ENCODE assay signal across 25 mouse cellular contexts in genomic region chr19:40088381-40088780, GRCm38 (mm10). TPM values are rescaled to one million over a fixed set of nuclear protein-coding genes. Genes with fewer than 3 reads are reported as not detected.
"Had no signal": no experiment of that assay in that cellular context is flagged by ENCODE, and none has a peak within 500 bp of the region (broad histone marks: within the 10 kb centered on the region; RNA-seq: fewer than 3 reads in every experiment).

No protein-coding gene starts in this region.

- H3K9ac ChIP-seq: neural tube, embryonic 13.5 days; neural tube, embryonic 15.5 days; stomach, embryonic 15.5 days had no signal

- H3K4me1 ChIP-seq: neural tube, embryonic 13.5 days; neural tube, embryonic 15.5 days; stomach, embryonic 15.5 days had no signal

- DNase-seq: retina, postnatal 1 day; right cerebral cortex, adult 18-20 months; right cerebral cortex, postnatal 14 days; right cerebral cortex, postnatal 25 days; right cerebral cortex, postnatal 4 days; spleen, adult 18-20 months; thymus, adult 18-20 months; thymus, adult 2 months; thymus, postnatal 14 days; thymus, postnatal 25 days; thymus, postnatal 36 days; thymus, postnatal 4 days had no signal

- H3K4me3 ChIP-seq: neural tube, embryonic 13.5 days; neural tube, embryonic 15.5 days; stomach, embryonic 15.5 days had no signal

- H3K27ac ChIP-seq: neural tube, embryonic 13.5 days; neural tube, embryonic 15.5 days; stomach, embryonic 15.5 days; stomach, postnatal 0 days had no signal

- H3K9me3 ChIP-seq: neural tube, embryonic 13.5 days; neural tube, embryonic 15.5 days; stomach, embryonic 15.5 days had no signal

- H3K27me3 ChIP-seq: neural tube, embryonic 13.5 days; neural tube, embryonic 15.5 days; stomach, embryonic 15.5 days had no signal

- H3K36me3 ChIP-seq: neural tube, embryonic 13.5 days; neural tube, embryonic 15.5 days; stomach, embryonic 15.5 days had no signal

- H3K4me2 ChIP-seq: neural tube, embryonic 13.5 days; neural tube, embryonic 15.5 days; stomach, embryonic 15.5 days had no signal

RNA-seq across cellular contexts. Expression of gene Cyp2c50, which starts 1.1 kb away (rescaled TPM):
- total RNA-seq: neutrophil, adult 5-6 weeks had no signal
- polyA plus RNA-seq: neural tube, embryonic 13.5 days; neural tube, embryonic 14.5 days; neural tube, embryonic 15.5 days; small intestine, adult 2 months; spleen, adult 2 months; stomach, embryonic 14.5 days; stomach, embryonic 15.5 days; stomach, embryonic 16.5 days; stomach, postnatal 0 days; testis, adult 2 months; thymus, adult 2 months; thymus, postnatal 0 days; urinary bladder, adult 2 months had no signal

RNA-seq across cellular contexts. Expression of gene Cyp2c54, which starts 14.8 kb away (rescaled TPM):
- total RNA-seq: neutrophil, adult 5-6 weeks had no signal
- polyA plus RNA-seq: neural tube, embryonic 13.5 days; neural tube, embryonic 14.5 days; neural tube, embryonic 15.5 days; small intestine, adult 2 months; spleen, adult 2 months; stomach, embryonic 14.5 days; stomach, embryonic 15.5 days; stomach, embryonic 16.5 days; stomach, postnatal 0 days; testis, adult 2 months; thymus, adult 2 months; thymus, postnatal 0 days; urinary bladder, adult 2 months had no signal
